19 mouse cellular contexts compared by ENCODE assay signal in genomic region chr8:94811654-94812053, GRCm38 (mm10). TPM values are rescaled to one million over a fixed set of nuclear protein-coding genes. Genes with fewer than 3 reads are reported as not detected.
DNase-seq lines count a peak whose midpoint lies in the region; ATAC-seq and TF ChIP-seq lines count a peak whose summit lies in the region.
"Had no signal": no experiment of that assay in that cellular context is flagged by ENCODE, and none has a peak within 500 bp of the region (broad histone marks: within the 10 kb centered on the region; RNA-seq: fewer than 3 reads in every experiment).

No protein-coding gene starts in this region.

- no peaks in the 10 kb centered on the region for H3K27me3 ChIP-seq in kidney, adult 2 months (replicated peaks; ENCODE audit: control insufficient read depth, insufficient read depth, low read length)
- H3K27me3 ChIP-seq in liver, embryonic 13.5 days: peaks cover 6% of the 10 kb centered on the region; the same call in 1 of the 2 replicates
- no peaks in the 10 kb centered on the region for H3K27me3 ChIP-seq in hindbrain, embryonic 14.5 days (ENCODE audit: control insufficient read depth, insufficient read depth, low read length)
- H3K27me3 ChIP-seq: kidney, embryonic 15.5 days; limb, embryonic 15.5 days had no signal

- H3K9me3 ChIP-seq in liver, embryonic 13.5 days (replicated peaks): no peaks in the 10 kb centered on the region
- no peaks in the 10 kb centered on the region for H3K9me3 ChIP-seq in hindbrain, embryonic 14.5 days (ENCODE audit: control insufficient read depth, low read length)
- H3K9me3 ChIP-seq: heart, embryonic 12.5 days; kidney, embryonic 15.5 days; limb, embryonic 15.5 days had no signal

- 0 out of 2 replicates have a peak, but pooled peaks cover 2% of the 10 kb centered on the region for H3K4me1 ChIP-seq in kidney, adult 2 months (ENCODE audit: control insufficient read depth, insufficient read depth, low read length)
- H3K4me1 ChIP-seq in liver, embryonic 13.5 days (replicated peaks): peaks cover 29% of the 10 kb centered on the region
- no peaks in the 10 kb centered on the region for H3K4me1 ChIP-seq in hindbrain, embryonic 14.5 days (replicated peaks; ENCODE audit: control insufficient read depth, insufficient read depth, low read length)

- no peak for ATAC-seq in liver, embryonic 13.5 days (ENCODE audit: low read depth)
- ATAC-seq in hindbrain, embryonic 14.5 days (ENCODE audit: low FRiP score): no peak

- H3K27ac ChIP-seq in kidney, adult 2 months (ENCODE audit: insufficient read depth, low read depth, low read length): no peak overlapping the region
- peak overlapping the region; percentile 53; the same call in 1 of the 2 replicates for H3K27ac ChIP-seq in liver, embryonic 13.5 days
- no peak overlapping the region for H3K27ac ChIP-seq in hindbrain, embryonic 14.5 days
- H3K27ac ChIP-seq: kidney, embryonic 15.5 days; limb, embryonic 15.5 days had no signal

- H3K4me3 ChIP-seq in kidney, adult 2 months (ENCODE audit: insufficient read depth, low read depth, low read length): no peak overlapping the region
- no peak overlapping the region for H3K4me3 ChIP-seq in liver, embryonic 13.5 days (replicated peaks)
- H3K4me3 ChIP-seq in hindbrain, embryonic 14.5 days (replicated peaks; ENCODE audit: low read length): no peak overlapping the region
- H3K4me3 ChIP-seq: heart, embryonic 12.5 days; kidney, embryonic 15.5 days; limb, embryonic 15.5 days had no signal

- TF ChIP-seq CTCF in kidney, adult 2 months (conservative IDR thresholded peaks at IDR 0.05; ENCODE audit: insufficient read depth, insufficient read length, low read depth, low read length): no peak

- no peak for TF ChIP-seq POLR2A in kidney, adult 2 months (IDR thresholded peaks at IDR 0.05; ENCODE audit: low read depth, low read length)

- no peak overlapping the region for H3K9ac ChIP-seq in liver, embryonic 13.5 days
- no peak overlapping the region for H3K9ac ChIP-seq in hindbrain, embryonic 14.5 days
- H3K9ac ChIP-seq: heart, embryonic 12.5 days; kidney, embryonic 15.5 days; limb, embryonic 15.5 days had no signal

- no peaks in the 10 kb centered on the region for H3K36me3 ChIP-seq in kidney, adult 2 months (ENCODE audit: control insufficient read depth, insufficient read depth, low read length)
- H3K36me3 ChIP-seq in liver, embryonic 13.5 days: no peaks in the 10 kb centered on the region
- no peaks in the 10 kb centered on the region for H3K36me3 ChIP-seq in hindbrain, embryonic 14.5 days (replicated peaks; ENCODE audit: control insufficient read depth, insufficient read depth)
- H3K36me3 ChIP-seq: heart, embryonic 12.5 days; kidney, embryonic 15.5 days; limb, embryonic 15.5 days had no signal

- peak; percentile 22 to 27 for DNase-seq in kidney, postnatal 4 days
- no peak for DNase-seq in kidney, adult 2 months
- peak; percentile 54 for DNase-seq in ovary, postnatal 36 days (ENCODE audit: low spot score)
- DNase-seq in ovary, postnatal 14 days (ENCODE audit: low spot score): no peak
- no peak for DNase-seq in liver, embryonic 13.5 days
- DNase-seq in spleen, postnatal 36 days (ENCODE audit: low spot score in 2 of 2): no peak
- no peak for DNase-seq in urinary bladder, postnatal 10 days (ENCODE audit: low spot score)
- DNase-seq in hindbrain, embryonic 14.5 days (ENCODE audit: low spot score): no peak
- DNase-seq: B cell, adult 2 months; cerebellum, adult 11 months; cerebellum, postnatal 36 days; gastrocnemius, postnatal 25 days; heart, postnatal 36 days; lung, postnatal 36 days had no signal

- 81% methylated on average over 6 of the region's 6 CpGs for WGBS in kidney, adult 2 months
- 47% methylated on average over 6 of the region's 6 CpGs for WGBS in liver, embryonic 13.5 days (ENCODE audit: insufficient replicate concordance)
- 83% methylated on average over 6 of the region's 6 CpGs for WGBS in hindbrain, embryonic 14.5 days

- H3K4me2 ChIP-seq in liver, embryonic 13.5 days: no peak overlapping the region
- no peak overlapping the region for H3K4me2 ChIP-seq in hindbrain, embryonic 14.5 days (replicated peaks)
- H3K4me2 ChIP-seq: heart, embryonic 12.5 days; kidney, embryonic 15.5 days; limb, embryonic 15.5 days had no signal

RNA-seq across cellular contexts. Expression of gene Ccl17, which starts 1.4 kb away (rescaled TPM):
- polyA plus RNA-seq in kidney, adult 2 months (2012; rRNA removed): 0.64 and 1.0 TPM in 2 replicates
- polyA plus RNA-seq in liver, embryonic 13.5 days (2015; fragmentation: Nextera tagmentation; extraction: Ambion mirVana): 0.36 and 0.48 TPM in 2 replicates
- 0.46 and 1.3 TPM in 2 replicates for polyA plus RNA-seq in hindbrain, embryonic 14.5 days (2014; fragmentation: Nextera tagmentation; extraction: Ambion mirVana)
- polyA plus RNA-seq: embryonic facial prominence, embryonic 11.5 days; kidney, embryonic 15.5 days; limb, embryonic 15.5 days; neural tube, embryonic 11.5 days had no signal

RNA-seq across cellular contexts. Expression of gene Coq9, which starts 26.5 kb away (rescaled TPM):
- 378 and 521 TPM in 2 replicates for polyA plus RNA-seq in kidney, adult 2 months (2012; rRNA removed)
- polyA plus RNA-seq in liver, embryonic 13.5 days (2015; fragmentation: Nextera tagmentation; extraction: Ambion mirVana): 51.4 and 51.5 TPM in 2 replicates
- 59.1 and 59.8 TPM in 2 replicates for polyA plus RNA-seq in hindbrain, embryonic 14.5 days (2014; fragmentation: Nextera tagmentation; extraction: Ambion mirVana)

RNA-seq across cellular contexts. Expression of gene Ciapin1, which starts 26.5 kb away (rescaled TPM):
- 55.8 and 71.2 TPM in 2 replicates for polyA plus RNA-seq in kidney, adult 2 months (2012; rRNA removed)
- polyA plus RNA-seq in liver, embryonic 13.5 days (2015; fragmentation: Nextera tagmentation; extraction: Ambion mirVana): 66.7 and 68.0 TPM in 2 replicates
- polyA plus RNA-seq in hindbrain, embryonic 14.5 days (2014; fragmentation: Nextera tagmentation; extraction: Ambion mirVana): 151 and 171 TPM in 2 replicates

RNA-seq across cellular contexts. Expression of gene Cx3cl1, which starts 39.8 kb away (rescaled TPM):
- polyA plus RNA-seq in kidney, adult 2 months (2012; rRNA removed): 148 and 169 TPM in 2 replicates
- polyA plus RNA-seq in liver, embryonic 13.5 days (2015; fragmentation: Nextera tagmentation; extraction: Ambion mirVana): 0.39 and 0.40 TPM in 2 replicates
- polyA plus RNA-seq in hindbrain, embryonic 14.5 days (2014; fragmentation: Nextera tagmentation; extraction: Ambion mirVana): 32.6 and 42.0 TPM in 2 replicates

RNA-seq across cellular contexts. Expression of gene Polr2c, which starts 45.6 kb away (rescaled TPM):
- 107 and 112 TPM in 2 replicates for polyA plus RNA-seq in kidney, adult 2 months (2012; rRNA removed)
- polyA plus RNA-seq in liver, embryonic 13.5 days (2015; fragmentation: Nextera tagmentation; extraction: Ambion mirVana): 94.5 and 95.3 TPM in 2 replicates
- 111 TPM in 2 replicates for polyA plus RNA-seq in hindbrain, embryonic 14.5 days (2014; fragmentation: Nextera tagmentation; extraction: Ambion mirVana)

Comparison
In these comparisons a context has a peak if more than half of its experiments do, and no peak if none do; other contexts are left out.
1. DNase-seq: peak in kidney, postnatal 4 days (2 of 2) and ovary, postnatal 36 days (single experiment); none in kidney, adult 2 months (single experiment), ovary, postnatal 14 days (single experiment), liver, embryonic 13.5 days (single experiment), spleen, postnatal 36 days (0 of 2), urinary bladder, postnatal 10 days (single experiment) and hindbrain, embryonic 14.5 days (single experiment).